Mouse (Mus musculus) ES-E14 (cell line): ENCODE measurements at regions not wholly inside any gene's neighbourhood (a gene's known extent, or its start where the extent isn't known, plus 50 kb on each side); places are given as distances from the start of the nearest gene placed in this dataset.

ENCODE experiments used
- DNase-seq: peaks from one replicate; pipeline ENCODE4 v3.0.0-alpha.2; 2013; ENCODE audit warnings: low read depth, low spot score
- H3K27ac ChIP-seq: 2 replicates; pipeline ENCODE4 v1.5.1; 2012; ENCODE audit warnings: low read depth, mild to moderate bottlenecking, low read length, moderate library complexity, mixed read lengths; ENCODE audit not compliant: poor library complexity, insufficient read depth, severe bottlenecking
- H3K36me3 ChIP-seq: 2 replicates; pipeline ENCODE4 v1.6.1; 2012; ENCODE audit warnings: mild to moderate bottlenecking, low read length, moderate library complexity, mixed read lengths; ENCODE audit not compliant: control insufficient read depth, poor library complexity, insufficient read depth, severe bottlenecking
- H3K4me1 ChIP-seq, 2 experiments: fragments of 150-350 bp in 1 of 2; sonication (generic) in 1 of 2; 2 replicates each; pipeline ENCODE4 v1.6.1; 2012; ENCODE audit warnings: low read length in 2 of 2, mild to moderate bottlenecking in 1 of 2, mixed read lengths in 1 of 2; ENCODE audit not compliant: control insufficient read depth in 2 of 2, insufficient read depth in 2 of 2, poor library complexity in 1 of 2
- H3K4me3 ChIP-seq, 2 experiments: fragments of 150-350 bp in 1 of 2; sonication (generic) in 1 of 2; 2 replicates each; pipeline ENCODE4 v1.5.1; 2012; ENCODE audit warnings: low read length in 2 of 2, low read depth in 1 of 2, mild to moderate bottlenecking in 1 of 2, mixed read lengths in 1 of 2; ENCODE audit not compliant: insufficient read depth in 1 of 2, poor library complexity in 1 of 2, severe bottlenecking in 1 of 2
- H3K9ac ChIP-seq: 2 replicates; pipeline ENCODE4 v1.6.1; 2012; ENCODE audit warnings: low read depth, mild to moderate bottlenecking, low read length, mixed read lengths; ENCODE audit not compliant: poor library complexity, insufficient read depth, severe bottlenecking
- H3K9me3 ChIP-seq: fragments of 150-350 bp; sonication (generic); 2 replicates; pipeline ENCODE4 v1.6.1; 2012; ENCODE audit warnings: low read depth, mild to moderate bottlenecking, low read length; ENCODE audit not compliant: control insufficient read depth, insufficient read depth
- CHD2 ChIP-seq: IDR thresholded peaks from 2 replicates; pipeline ENCODE4 v1.6.1; 2014; ENCODE audit warnings: mild to moderate bottlenecking, low read depth, low read length, inconsistent platforms
- HCFC1 ChIP-seq: IDR thresholded peaks from 2 replicates; pipeline ENCODE4 v1.6.1; 2012; ENCODE audit warnings: low read length, inconsistent platforms, borderline replicate concordance; ENCODE audit not compliant: insufficient read depth
- MAFK ChIP-seq: IDR thresholded peaks from 2 replicates; pipeline ENCODE4 v1.6.1; 2014; ENCODE audit warnings: mild to moderate bottlenecking, low read depth, low read length, inconsistent platforms; ENCODE audit not compliant: insufficient read depth
- ZC3H11A ChIP-seq: IDR thresholded peaks from 2 replicates; pipeline ENCODE4 v1.6.1; 2012; ENCODE audit warnings: low read depth, mild to moderate bottlenecking, inconsistent platforms, low read length, borderline replicate concordance
- ZNF384 ChIP-seq: IDR thresholded peaks from 2 replicates; pipeline ENCODE4 v1.6.1; 2012; ENCODE audit warnings: low read depth, low read length, inconsistent platforms
- in situ Hi-C, 2 experiments: fragments of 600-800 bp; cut with MboI; formaldehyde crosslinking; loops; one replicate each; pipeline ENCODE4 v1.15.1; 2025; ENCODE audit warnings: low sequenced_read_pairs in 2 of 2, inconsistent platforms in 1 of 2; ENCODE audit not compliant: unreplicated experiment in 2 of 2

- Histone ChIP-seq H3K9ac (no peak overlapping the region), H3K4me1 (no peaks in the 10 kb centered on the region), H3K27ac (no peak overlapping the region), H3K36me3 (no peaks in the 10 kb centered on the region), H3K4me3 (no peak overlapping the region), H3K9me3 (no peaks in the 10 kb centered on the region)
- in situ Hi-C loops = no loop called here
- TF ChIP-seq MAFK (no peak), CHD2 (no peak)
- DNase-seq = no peak
These were observed 54.2 kb upstream of the Vrk1 start for GRCm38 (mm10) chr12:105955764-105956290.

GRCm38 (mm10) chr12:105959756-105960155, 50.3 kb upstream of the Vrk1 start:
- no peaks in the 10 kb centered on the region for H3K4me1 ChIP-seq
- in situ Hi-C loops = no loop called here
- no peak overlapping the region for H3K4me3 ChIP-seq
- no peaks in the 10 kb centered on the region for H3K36me3 ChIP-seq
- no peak overlapping the region for H3K27ac ChIP-seq
- H3K9ac ChIP-seq = no peak overlapping the region
- DNase-seq = no peak
- TF ChIP-seq ZC3H11A (no peak), MAFK (no peak), HCFC1 (no peak), CHD2 (no peak), ZNF384 (no peak)
- no peaks in the 10 kb centered on the region for H3K9me3 ChIP-seq
